Mouse (Mus musculus): ENCODE measurements around the gene Lyrm9.

DNA sequence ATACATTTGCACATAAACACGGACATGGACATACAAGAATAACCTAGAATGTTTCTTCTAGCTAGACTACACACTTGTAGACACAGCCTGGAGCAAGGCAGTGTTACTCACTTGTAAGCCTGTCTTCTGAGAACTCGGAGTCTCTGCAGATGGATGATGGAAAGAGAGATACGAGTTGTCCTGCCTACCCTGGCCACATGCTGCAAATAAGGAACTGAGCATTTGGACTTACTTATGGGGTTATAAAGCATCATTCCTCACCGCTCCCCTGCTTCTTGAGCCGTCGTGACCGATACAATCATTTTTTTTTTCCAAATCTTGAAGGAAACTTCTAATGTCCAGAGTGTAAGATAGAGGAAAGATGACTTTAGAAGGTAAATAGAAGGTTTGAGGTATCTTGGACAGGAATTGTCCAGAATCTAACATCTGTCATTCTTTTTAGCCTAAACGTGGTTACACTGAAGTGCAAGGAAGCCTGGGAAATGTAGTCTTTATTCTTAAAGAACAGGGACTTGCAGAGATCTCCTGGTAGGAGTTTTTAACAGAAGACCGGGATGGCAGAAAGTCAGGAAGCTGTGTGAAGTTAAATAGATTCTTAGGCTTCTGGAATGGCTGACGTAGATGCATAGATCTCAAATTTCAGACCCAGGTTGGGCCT lies 30.2 kb upstream of the Lyrm9 start:
- TF ChIP-seq CTCF (IDR thresholded peaks at IDR 0.05; ENCODE audit: extremely low read depth, insufficient read depth, insufficient read length, insufficient replicate concordance) (no peak), POLR2A (IDR thresholded peaks at IDR 0.05; ENCODE audit: low read depth, low read length) (no peak)

All from spleen, adult 2 months (tissue).